Mouse (Mus musculus) left cerebral cortex, postnatal 14 days (tissue): ENCODE results near the gene Eif4g3. TPM values are rescaled to one million over a fixed set of nuclear protein-coding genes. Genes with fewer than 3 reads are reported as not detected.
A peak's percentile ranks its signal among the peaks of the same experiment; 100 is the strongest.
"Not testable (repeated sequence)": the region's sequence is repeated elsewhere in the genome, so short reads cannot be mapped to it uniquely, and the experiment has no call there.

ENCODE experiments used
- DNase-seq, 2 experiments: peaks; one replicate each; pipeline ENCODE4 v3.0.0; 2021 to 2022; ENCODE audit warnings: low spot score in 2 of 2, mixed read lengths in 1 of 2
- intact Hi-C: fragments of 180-260 bp; cut with DNase I; formaldehyde crosslinking; loops from one replicate; pipeline ENCODE4 v1.15.1; 2025
- long read RNA-seq, 2 experiments: library from polyadenylated mRNA; stranded (forward); transcript quantifications; one replicate each; pipeline ENCODE4 v2.0.0; 2021
- total RNA-seq, 2 experiments: library from RNA; stranded (reverse); gene quantifications; 2 replicates each; pipeline ENCODE4 v1.2.3; 2021

Eif4g3 gene
- 100 to 1,000 TPM; 199 TPM for total RNA-seq
- long read RNA-seq, experiment 1, full-length matches to known transcripts: 2 of 93 reads
- long read RNA-seq, experiment 1, partial matches to known transcripts: 78 of 93 reads
- long read RNA-seq, experiment 1, other reads (novel, unspliced or antisense): 13 of 93 reads
- long read RNA-seq, experiment 2, full-length matches to known transcripts: 7 of 63 reads
- long read RNA-seq, experiment 2, partial matches to known transcripts: 50 of 63 reads
- long read RNA-seq, experiment 2, other reads (novel, unspliced or antisense): 6 of 63 reads

DNA sequence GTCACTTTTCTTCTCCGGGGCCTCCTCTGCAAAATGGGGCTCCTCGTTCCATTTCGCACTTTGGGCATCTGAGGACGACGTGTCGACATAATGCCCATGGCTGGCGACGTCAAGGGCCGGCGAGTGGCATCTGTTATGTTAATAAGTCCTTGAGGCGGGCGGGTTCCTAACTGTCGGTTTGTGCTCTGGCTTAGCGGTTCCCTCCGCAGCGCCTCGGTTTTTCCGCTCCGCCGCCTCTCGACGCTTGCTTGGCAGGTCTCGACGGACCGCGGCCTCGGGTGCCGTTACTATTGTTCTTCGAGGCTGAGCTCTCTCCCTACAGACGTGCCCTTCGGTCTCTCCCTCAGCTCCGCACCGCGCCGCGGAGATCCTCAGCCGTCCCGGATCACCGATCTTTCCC lies at the start of gene Eif4g3:
Gene Eif4g3 (plus strand): TSS at position 133 of the 400 bp plus-strand sequence.
- no peak for DNase-seq
- intact Hi-C loops: loop anchor here (10.0 kb wide), 1 partner anchor 112 kb away; no protein-coding TSS in a partner anchor

- intact Hi-C loops: loop anchor here (5.0 kb wide), 1 partner anchor 81 kb away; the partner anchor contains the start of gene Ece1
- DNase-seq: no peak
Observed at GRCm38 (mm10) chr4:137943540-137943939, 49.3 kb upstream of the Eif4g3 start.

DNA sequence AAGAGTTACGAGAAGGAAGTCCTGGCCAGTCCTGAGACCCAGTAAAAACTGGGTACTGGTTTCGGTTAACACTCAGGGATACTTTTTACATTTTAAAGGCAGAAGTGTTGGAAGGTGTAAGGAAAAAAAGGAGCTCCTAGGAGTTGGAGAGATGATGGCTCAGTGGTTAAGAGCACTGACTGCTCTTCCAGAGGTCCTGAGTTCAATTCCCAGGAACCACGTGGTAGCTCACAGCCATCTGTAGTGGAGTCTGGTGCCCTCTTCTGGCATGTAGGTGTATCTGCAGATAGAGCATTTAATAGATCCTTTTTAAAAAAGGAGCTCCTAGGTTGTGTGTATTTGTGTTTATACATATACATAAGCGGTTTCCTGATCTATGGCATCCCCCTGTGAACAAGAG lies 47.4 kb upstream of the Eif4g3 start:
- intact Hi-C loops: no loop called here
- DNase-seq: no peak

GRCm38 (mm10) chr4:137946419-137946818 lies 46.4 kb upstream of the Eif4g3 start:
- intact Hi-C loops: no loop called here

DNA sequence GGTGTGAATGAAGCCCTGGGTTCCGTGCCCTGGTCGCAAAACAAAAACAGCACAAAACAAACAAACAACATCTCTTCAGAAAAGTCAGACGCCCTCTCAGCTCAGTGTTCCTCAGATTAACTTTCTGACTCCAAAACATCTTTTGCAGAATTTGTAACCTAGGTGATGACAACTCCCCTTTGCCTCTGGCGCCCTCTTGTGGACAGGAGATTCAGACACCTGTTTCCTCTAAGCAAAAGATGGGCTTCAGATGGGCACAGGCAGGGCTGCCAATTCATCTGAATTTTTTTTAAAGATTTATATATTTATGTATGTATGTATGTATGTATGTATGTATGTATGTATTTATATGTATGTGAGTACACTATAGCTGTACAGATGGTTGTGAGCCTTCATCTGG lies 40.0 kb upstream of the Eif4g3 start:
- intact Hi-C loops: loop anchor here (2.0 to 10.0 kb wide), 2 partner anchors 106 to 218 kb away; no protein-coding TSS in a partner anchor
- DNase-seq: peak; percentile 68 to 77

More at GRCm38 (mm10) chr4:137946419-137946818, 46.4 kb upstream of the Eif4g3 start:
- DNase-seq: no peak

DNA sequence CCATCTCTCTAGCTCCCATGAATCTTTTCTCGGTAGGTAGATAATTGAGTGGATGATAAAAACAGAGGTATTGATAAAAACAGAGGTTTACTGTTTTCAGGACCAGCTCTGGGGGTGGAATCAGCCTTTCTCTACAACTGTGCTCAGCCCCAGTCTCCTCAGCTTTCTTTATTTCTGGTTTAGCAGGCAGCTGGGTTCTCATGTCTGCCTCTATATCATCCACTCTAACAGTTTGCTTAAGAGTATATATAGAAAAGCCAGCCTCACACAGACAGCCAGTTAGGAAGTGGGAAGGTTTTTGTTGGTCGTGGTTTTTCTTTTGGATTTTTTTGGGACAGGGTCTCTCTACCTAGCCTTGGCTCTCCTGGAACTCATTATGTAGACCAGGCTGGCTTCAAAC lies 38.6 kb upstream of the Eif4g3 start:
- DNase-seq: no peak
- intact Hi-C loops: loop anchor here (10.0 kb wide), 1 partner anchor 219 kb away; no protein-coding TSS in a partner anchor

- intact Hi-C loops: loop anchor here (10.0 kb wide), 1 partner anchor 220 kb away; no protein-coding TSS in a partner anchor
- peak in 1 of 2 experiments; percentile 44 for DNase-seq
Observed at GRCm38 (mm10) chr4:137954926-137955396, 37.9 kb upstream of the Eif4g3 start.

- intact Hi-C loops: loop anchor here (10.0 kb wide), 1 partner anchor 221 kb away; no protein-coding TSS in a partner anchor
- DNase-seq: no peak
Observed at GRCm38 (mm10) chr4:137956260-137956659, 36.6 kb upstream of the Eif4g3 start.

DNA sequence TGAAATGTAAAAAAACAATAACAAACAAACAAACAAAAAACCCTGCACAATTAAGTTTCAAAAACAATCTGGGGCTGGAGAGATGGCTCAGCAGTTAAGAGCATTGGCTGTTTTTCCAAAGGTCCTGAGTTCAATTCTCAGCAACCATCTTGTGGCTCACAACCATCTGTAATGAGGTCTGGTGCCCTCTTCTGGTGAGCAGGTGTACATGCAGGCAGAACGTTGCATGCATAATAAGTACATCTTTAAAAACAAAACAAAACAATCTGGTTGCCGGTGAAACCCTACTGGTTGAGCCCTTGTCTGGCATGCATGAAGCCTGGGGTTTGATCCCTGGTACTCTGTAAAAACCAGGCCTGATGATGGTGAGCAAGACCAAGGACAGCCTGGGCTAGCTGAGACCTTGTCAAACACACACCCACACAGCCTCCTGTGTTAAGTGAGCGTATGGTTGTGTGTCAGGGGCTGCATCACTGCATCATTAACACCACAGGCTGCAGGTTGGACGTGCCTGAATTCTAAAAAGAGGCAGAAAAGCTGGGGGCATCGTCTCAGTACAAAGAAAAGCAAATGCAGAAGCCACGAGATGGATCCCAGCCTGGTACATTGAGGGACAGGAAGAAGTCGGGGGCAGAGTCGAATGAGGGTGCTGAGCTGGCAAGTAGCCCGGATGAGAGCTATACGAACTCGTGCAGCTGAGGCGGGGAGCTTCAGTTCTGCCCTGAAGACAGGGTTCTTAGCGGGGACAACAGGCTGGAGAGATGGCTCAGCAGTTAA lies 32.7 kb upstream of the Eif4g3 start:
- intact Hi-C loops: loop anchor here (10.0 kb wide), 3 partner anchors 145 to 255 kb away; partner anchors contain the start of gene Hp1bp3

DNA sequence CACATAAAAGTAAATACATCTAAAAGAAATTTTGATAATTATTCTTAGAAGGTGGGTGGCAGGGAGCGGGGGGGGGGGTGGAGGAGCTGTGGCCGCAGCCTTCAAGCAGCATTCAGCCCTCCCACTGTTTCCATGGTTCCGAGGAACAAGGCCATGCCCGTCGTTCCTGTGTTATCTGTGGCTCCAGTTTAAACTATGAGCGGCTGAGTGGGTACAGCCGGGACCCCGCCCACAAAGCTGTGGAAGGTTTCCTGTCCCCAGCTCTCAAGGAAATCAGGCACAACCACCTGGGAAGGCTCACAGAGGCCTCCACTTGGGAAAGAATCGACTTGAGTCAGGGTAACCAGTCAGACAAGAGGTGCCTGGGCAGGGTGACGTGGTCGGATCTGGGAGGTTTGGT lies 32.1 kb upstream of the Eif4g3 start:
- peak in 1 of 2 experiments; percentile 40 for DNase-seq
- intact Hi-C loops: loop anchor here (10.0 kb wide), 2 partner anchors 144 to 254 kb away; partner anchors contain the start of gene Hp1bp3

More for the DNA sequence above, 32.7 kb upstream of the Eif4g3 start:
- peak; percentile 65 to 72 for DNase-seq

- intact Hi-C loops: loop anchor here (10.0 kb wide), 2 partner anchors 142 to 252 kb away; partner anchors contain the start of gene Hp1bp3
- DNase-seq: no peak
Observed at GRCm38 (mm10) chr4:137962643-137963350, 30.0 kb upstream of the Eif4g3 start.

DNA sequence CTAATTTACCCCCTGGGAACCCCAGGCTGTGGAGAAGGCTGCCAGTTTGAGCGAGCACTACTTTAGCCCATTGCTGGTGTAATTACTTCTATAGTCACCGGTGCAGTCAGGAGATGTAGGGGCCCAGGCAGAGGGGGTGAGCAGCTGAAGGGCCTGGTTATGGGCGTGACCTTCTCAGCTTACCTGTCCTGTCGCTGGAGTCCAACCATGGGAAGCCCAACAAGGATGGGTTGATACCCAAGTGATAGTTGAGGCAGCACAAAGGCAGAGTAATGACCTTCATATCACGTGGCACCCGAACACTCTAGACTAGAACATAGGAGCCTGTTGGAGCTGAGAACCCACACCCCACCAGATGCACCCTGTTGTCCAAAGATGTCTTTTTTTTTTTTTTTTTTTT lies 29.4 kb upstream of the Eif4g3 start:
- intact Hi-C loops: loop anchor here (10.0 kb wide), 2 partner anchors 141 to 251 kb away; partner anchors contain the start of gene Hp1bp3
- DNase-seq: no peak

- peak; percentile 86 to 94 for DNase-seq
- intact Hi-C loops: loop anchor here (10.0 kb wide), 2 partner anchors 141 to 251 kb away; partner anchors contain the start of gene Hp1bp3
Observed at GRCm38 (mm10) chr4:137963881-137964584, 28.8 kb upstream of the Eif4g3 start.

- intact Hi-C loops: loop anchor here (10.0 kb wide), 2 partner anchors 140 to 250 kb away; partner anchors contain the start of gene Hp1bp3
- no peak for DNase-seq
Observed at GRCm38 (mm10) chr4:137964585-137964930, 28.3 kb upstream of the Eif4g3 start.

DNA sequence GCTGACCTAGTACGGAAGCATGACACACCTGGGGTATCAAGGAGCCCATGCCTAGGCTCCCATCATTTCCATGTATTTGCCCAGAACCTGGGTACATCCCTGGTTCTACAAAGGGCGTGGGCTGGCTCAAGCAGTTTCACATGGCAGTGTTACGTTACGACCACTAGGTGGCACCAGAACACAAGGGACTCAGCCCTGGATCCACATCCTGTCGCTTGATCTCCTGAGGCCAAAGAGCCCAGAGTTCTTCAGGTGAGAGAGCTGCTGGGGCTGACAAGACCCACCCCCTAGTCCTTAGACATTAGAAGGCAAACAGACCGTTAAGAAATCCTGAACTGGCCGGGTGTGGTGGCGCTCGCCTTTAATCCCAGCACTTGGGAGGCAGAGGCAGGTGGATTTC lies 24.6 kb upstream of the Eif4g3 start:
- intact Hi-C loops: loop anchor here (10.0 kb wide), 2 partner anchors 137 to 247 kb away; partner anchors contain the start of gene Hp1bp3
- DNase-seq: peak; percentile 81 to 84

GRCm38 (mm10) chr4:137970623-137971199 lies 22.1 kb upstream of the Eif4g3 start:
- DNase-seq, intact Hi-C loops: not testable (repeated sequence)

GRCm38 (mm10) chr4:137974856-137975432 lies 17.9 kb upstream of the Eif4g3 start:
- DNase-seq, intact Hi-C loops: not testable (repeated sequence)
